Mouse (Mus musculus): ENCODE results near the gene Ngrn. TPM values are rescaled to one million over a fixed set of nuclear protein-coding genes. Genes with fewer than 3 reads are reported as not detected.
A peak's percentile ranks its signal among the peaks of the same experiment; 100 is the strongest.

Gene Ngrn
- total and polyA plus RNA-seq, 2 experiments, result 16.8 to 29.7 TPM

- no peaks in the 10 kb centered on the region for H3K27me3 ChIP-seq (ENCODE audit: control insufficient read depth, insufficient read depth, low read length)
- peaks cover 9% of the 10 kb centered on the region for H3K4me1 ChIP-seq (ENCODE audit: control insufficient read depth, insufficient read depth, low read length)
- H3K4me3 ChIP-seq (ENCODE audit: insufficient read depth, low read depth, low read length), result peak within 1 kb of the TSS; percentile 71
- DNase-seq (ENCODE audit: extremely low read depth, low read depth, low spot score), result peak; percentile 79
- no peak for TF ChIP-seq CTCF (IDR thresholded peaks at IDR 0.05; ENCODE audit: low read depth, low read length)
- TF ChIP-seq POLR2A (IDR thresholded peaks at IDR 0.05; ENCODE audit: extremely low read depth, insufficient read depth, low read length), result peak; percentile 58; the same call in 1 of the 2 replicates
- no peaks in the 10 kb centered on the region for H3K36me3 ChIP-seq (ENCODE audit: control insufficient read depth, insufficient read depth, low read length)
- H3K27ac ChIP-seq (replicated peaks; ENCODE audit: insufficient read depth, low read depth, low read length), result peak within 1 kb of the TSS; percentile 74
- H3K9ac ChIP-seq (ENCODE audit: low read depth, low read length), result peak within 1 kb of the TSS; percentile 83
- H3K79me2 ChIP-seq (ENCODE audit: control insufficient read depth, insufficient read depth, low read length), result peaks cover 13% of the 10 kb centered on the region; the same call in 1 of the 2 replicates
- WGBS, result under 1% methylated on average over 56 of the region's 56 CpGs
These were observed 28.5 kb upstream of the Ngrn start, which contains the start of the genes Cib1 and Gdpgp1 for GRCm38 (mm10) chr7:80232489-80233029. Cib1 (minus strand) TSS chr7:80232813. Gdpgp1 (plus strand) TSS chr7:80232865.

DNA sequence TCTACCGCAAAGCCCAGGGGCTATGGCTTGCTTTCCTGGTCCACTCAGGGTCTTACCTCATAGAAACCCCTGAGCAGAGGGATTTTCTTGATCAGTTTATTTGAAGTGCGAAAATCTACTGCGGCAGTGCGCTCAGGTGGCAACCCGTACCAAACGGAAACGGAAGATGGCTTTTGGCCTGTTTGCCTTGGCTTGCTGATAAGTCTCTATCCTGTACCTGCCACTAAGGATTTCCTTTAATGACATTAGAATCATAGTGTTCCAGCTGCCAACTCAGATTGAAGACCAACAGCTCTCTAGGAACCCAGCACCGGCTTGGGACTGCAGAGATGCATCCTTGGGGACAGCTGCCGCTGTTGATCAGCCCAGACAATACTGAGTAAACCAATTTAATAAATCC lies 27.2 kb upstream of the Ngrn start:
- peaks cover 9% of the 10 kb centered on the region for H3K4me1 ChIP-seq (ENCODE audit: control insufficient read depth, insufficient read depth, low read length)
- no peaks in the 10 kb centered on the region for H3K27me3 ChIP-seq (ENCODE audit: control insufficient read depth, insufficient read depth, low read length)
- peaks cover 4% of the 10 kb centered on the region; the same call in 1 of the 2 replicates for H3K36me3 ChIP-seq (ENCODE audit: control insufficient read depth, insufficient read depth, low read length)
- peak; percentile 54 for DNase-seq (ENCODE audit: extremely low read depth, low read depth, low spot score)
- no peak overlapping the region for H3K9ac ChIP-seq (ENCODE audit: low read depth, low read length)
- no peak for TF ChIP-seq POLR2A (IDR thresholded peaks at IDR 0.05; ENCODE audit: extremely low read depth, insufficient read depth, low read length)
- no peak for TF ChIP-seq CTCF (IDR thresholded peaks at IDR 0.05; ENCODE audit: low read depth, low read length)
- H3K27ac ChIP-seq (replicated peaks; ENCODE audit: insufficient read depth, low read depth, low read length), result no peak overlapping the region
- no peak overlapping the region for H3K4me3 ChIP-seq (ENCODE audit: insufficient read depth, low read depth, low read length)
- peaks cover 13% of the 10 kb centered on the region; the same call in 1 of the 2 replicates for H3K79me2 ChIP-seq (ENCODE audit: control insufficient read depth, insufficient read depth, low read length)
- WGBS, result 35% methylated on average over 9 of the region's 9 CpGs

DNA sequence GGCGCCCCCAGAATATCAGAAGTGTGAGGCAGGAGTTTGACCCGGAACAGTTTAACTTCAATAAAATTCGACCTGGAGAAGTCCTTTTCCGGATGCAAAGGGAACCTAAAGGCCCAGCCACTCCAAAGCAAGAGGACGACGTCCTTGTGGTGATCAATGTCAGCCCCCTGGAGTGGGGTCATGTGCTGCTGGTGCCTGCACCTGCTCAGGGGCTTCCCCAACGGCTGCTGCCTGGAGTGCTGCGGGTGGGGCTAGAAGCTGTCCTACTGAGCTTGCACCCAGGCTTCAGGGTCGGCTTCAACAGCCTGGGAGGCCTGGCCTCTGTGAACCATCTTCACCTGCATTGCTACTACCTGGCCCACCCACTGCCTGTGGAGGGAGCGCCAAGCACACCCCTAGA lies 22.5 kb upstream of the Ngrn start:
- Histone ChIP-seq H3K27me3 (ENCODE audit: control insufficient read depth, insufficient read depth, low read length) (no peaks in the 10 kb centered on the region), H3K4me3 (ENCODE audit: insufficient read depth, low read depth, low read length) (no peak overlapping the region), H3K79me2 (ENCODE audit: control insufficient read depth, insufficient read depth, low read length) (peaks cover 6% of the 10 kb centered on the region; the same call in 1 of the 2 replicates), H3K36me3 (ENCODE audit: control insufficient read depth, insufficient read depth, low read length) (peaks cover 11% of the 10 kb centered on the region; the same call in 1 of the 2 replicates), H3K27ac (replicated peaks; ENCODE audit: insufficient read depth, low read depth, low read length) (no peak overlapping the region), H3K9ac (ENCODE audit: low read depth, low read length) (no peak overlapping the region), H3K4me1 (ENCODE audit: control insufficient read depth, insufficient read depth, low read length) (peaks cover 20% of the 10 kb centered on the region)
- no peak for DNase-seq (ENCODE audit: extremely low read depth, low read depth, low spot score)
- TF ChIP-seq CTCF (IDR thresholded peaks at IDR 0.05; ENCODE audit: low read depth, low read length) (no peak), POLR2A (IDR thresholded peaks at IDR 0.05; ENCODE audit: extremely low read depth, insufficient read depth, low read length) (no peak)
- WGBS, result 92% methylated on average over 10 of the region's 10 CpGs

GRCm38 (mm10) chr7:80241661-80242060 lies 19.4 kb upstream of the Ngrn start:
- Histone ChIP-seq H3K79me2 (ENCODE audit: control insufficient read depth, insufficient read depth, low read length) (no peaks in the 10 kb centered on the region), H3K4me3 (ENCODE audit: insufficient read depth, low read depth, low read length) (no peak overlapping the region), H3K4me1 (ENCODE audit: control insufficient read depth, insufficient read depth, low read length) (peaks cover 19% of the 10 kb centered on the region), H3K27ac (replicated peaks; ENCODE audit: insufficient read depth, low read depth, low read length) (peak overlapping the region; percentile 72), H3K36me3 (ENCODE audit: control insufficient read depth, insufficient read depth, low read length) (peaks cover 11% of the 10 kb centered on the region; the same call in 1 of the 2 replicates), H3K27me3 (ENCODE audit: control insufficient read depth, insufficient read depth, low read length) (no peaks in the 10 kb centered on the region), H3K9ac (ENCODE audit: low read depth, low read length) (no peak overlapping the region)
- WGBS, result 14% methylated on average over 4 of the region's 4 CpGs
- peak; percentile 91 for DNase-seq (ENCODE audit: extremely low read depth, low read depth, low spot score)
- no peak for TF ChIP-seq POLR2A (IDR thresholded peaks at IDR 0.05; ENCODE audit: extremely low read depth, insufficient read depth, low read length)
- TF ChIP-seq CTCF (IDR thresholded peaks at IDR 0.05; ENCODE audit: low read depth, low read length), result no peak

DNA sequence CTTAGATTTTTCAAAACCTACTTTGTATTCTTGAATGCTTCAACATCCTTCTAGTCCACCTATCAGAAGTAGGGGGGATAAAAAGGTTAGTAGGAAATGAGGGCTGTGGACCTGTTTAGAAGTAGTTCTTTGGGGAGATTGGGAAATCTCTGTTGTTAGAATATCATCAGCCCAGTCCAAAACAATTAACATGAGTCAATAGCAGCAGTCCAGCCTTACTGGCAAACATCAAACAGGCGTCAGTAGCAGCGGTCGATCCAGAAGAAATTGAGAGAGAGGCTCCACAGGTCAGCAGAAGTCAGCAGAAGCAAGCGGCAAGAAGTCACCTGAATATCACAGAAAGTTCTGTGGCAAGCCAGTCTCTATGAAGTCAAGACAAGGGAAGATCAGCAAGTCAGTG lies 16.2 kb upstream of the Ngrn start:
- 37% methylated on average over 4 of the region's 4 CpGs for WGBS
- Histone ChIP-seq H3K4me1 (ENCODE audit: control insufficient read depth, insufficient read depth, low read length) (peaks cover 19% of the 10 kb centered on the region), H3K36me3 (ENCODE audit: control insufficient read depth, insufficient read depth, low read length) (peaks cover 2% of the 10 kb centered on the region; the same call in 1 of the 2 replicates), H3K79me2 (ENCODE audit: control insufficient read depth, insufficient read depth, low read length) (no peaks in the 10 kb centered on the region), H3K27ac (replicated peaks; ENCODE audit: insufficient read depth, low read depth, low read length) (peak overlapping the region; percentile 68), H3K4me3 (ENCODE audit: insufficient read depth, low read depth, low read length) (no peak overlapping the region), H3K9ac (ENCODE audit: low read depth, low read length) (no peak overlapping the region), H3K27me3 (ENCODE audit: control insufficient read depth, insufficient read depth, low read length) (no peaks in the 10 kb centered on the region)
- TF ChIP-seq POLR2A (IDR thresholded peaks at IDR 0.05; ENCODE audit: extremely low read depth, insufficient read depth, low read length) (no peak), CTCF (IDR thresholded peaks at IDR 0.05; ENCODE audit: low read depth, low read length) (no peak)
- peak; percentile 91 for DNase-seq (ENCODE audit: extremely low read depth, low read depth, low spot score)

- 0 out of 2 replicates have a peak, but pooled peaks have one; percentile 34 for TF ChIP-seq POLR2A (IDR thresholded peaks at IDR 0.05; ENCODE audit: extremely low read depth, insufficient read depth, low read length)
- TF ChIP-seq CTCF (IDR thresholded peaks at IDR 0.05; ENCODE audit: low read depth, low read length), result peak; percentile 49
- Histone ChIP-seq H3K4me1 (ENCODE audit: control insufficient read depth, insufficient read depth, low read length) (peaks cover 12% of the 10 kb centered on the region), H3K36me3 (ENCODE audit: control insufficient read depth, insufficient read depth, low read length) (no peaks in the 10 kb centered on the region), H3K27me3 (ENCODE audit: control insufficient read depth, insufficient read depth, low read length) (no peaks in the 10 kb centered on the region), H3K27ac (replicated peaks; ENCODE audit: insufficient read depth, low read depth, low read length) (peak within 1 kb of the TSS; percentile 75), H3K79me2 (ENCODE audit: control insufficient read depth, insufficient read depth, low read length) (no peaks in the 10 kb centered on the region), H3K9ac (ENCODE audit: low read depth, low read length) (peak within 1 kb of the TSS; percentile 72), H3K4me3 (ENCODE audit: insufficient read depth, low read depth, low read length) (peak within 1 kb of the TSS; percentile 71)
- under 1% methylated on average over 48 of the region's 48 CpGs for WGBS
- DNase-seq (ENCODE audit: extremely low read depth, low read depth, low spot score), result peak; percentile 90
These were observed 14.8 kb upstream of the Ngrn start, which contains the start of gene Ttll13 for GRCm38 (mm10) chr7:80246148-80246721. Ttll13 (plus strand) TSS chr7:80246376.

Measured in liver, adult 2 months (tissue).